Mouse (Mus musculus): Measurements from ENCODE around the gene Tmem200b.

Tmem200b gene
- long read RNA-seq, experiment 1, partial matches to known transcripts, result 0 of 1 reads
- long read RNA-seq, experiment 1, other reads (novel, unspliced or antisense), result 0 of 1 reads
- long read RNA-seq, experiment 2, partial matches to known transcripts, result 0 of 6 reads
- long read RNA-seq, experiment 2, other reads (novel, unspliced or antisense), result 4 of 6 reads

GRCm38 (mm10) chr4:131921461-131922346 is at the start of gene Tmem200b:
Gene Tmem200b, plus strand, starts transcription at chr4:131921771.
- intact Hi-C loops (cut with DNase I), result no loop called here

- intact Hi-C loops (cut with DNase I), result no loop called here
Measured at GRCm38 (mm10) chr4:131872672-131873292, 48.8 kb upstream of the Tmem200b start.

GRCm38 (mm10) chr4:131873293-131874168 is 48.0 kb upstream of the Tmem200b start, which contains the start of gene Srsf4:
Gene Srsf4, plus strand, starts transcription at chr4:131873617.
- intact Hi-C loops (cut with DNase I), result no loop called here

GRCm38 (mm10) chr4:131874169-131874536 is 47.4 kb upstream of the Tmem200b start:
- intact Hi-C loops (cut with DNase I), result no loop called here

GRCm38 (mm10) chr4:131874567-131874966 is 47.0 kb upstream of the Tmem200b start:
- intact Hi-C loops (cut with DNase I), result no loop called here

- intact Hi-C loops (cut with DNase I), result no loop called here
Measured at GRCm38 (mm10) chr4:131875242-131875641, 46.3 kb upstream of the Tmem200b start.

GRCm38 (mm10) chr4:131876836-131877235 is 44.7 kb upstream of the Tmem200b start:
- intact Hi-C loops (cut with DNase I), result no loop called here

GRCm38 (mm10) chr4:131879692-131880091 is 41.9 kb upstream of the Tmem200b start:
- intact Hi-C loops (cut with DNase I), result loop anchor here (10.0 kb wide), 1 partner anchor 295 kb away; no protein-coding TSS in a partner anchor

GRCm38 (mm10) chr4:131881306-131881705 is 40.3 kb upstream of the Tmem200b start:
- intact Hi-C loops (cut with DNase I), result loop anchor here (10.0 kb wide), 1 partner anchor 293 kb away; no protein-coding TSS in a partner anchor

- intact Hi-C loops (cut with DNase I), result loop anchor here (10.0 kb wide), 1 partner anchor 291 kb away; no protein-coding TSS in a partner anchor
Measured at GRCm38 (mm10) chr4:131883571-131883970, 38.0 kb upstream of the Tmem200b start.

GRCm38 (mm10) chr4:131885376-131885775 is 36.2 kb upstream of the Tmem200b start:
- intact Hi-C loops (cut with DNase I), result loop anchor here (10.0 kb wide), 1 partner anchor 289 kb away; no protein-coding TSS in a partner anchor

- intact Hi-C loops (cut with DNase I), result loop anchor here (10.0 kb wide), 1 partner anchor 286 kb away; no protein-coding TSS in a partner anchor
Measured at GRCm38 (mm10) chr4:131888564-131888963, 33.0 kb upstream of the Tmem200b start.

GRCm38 (mm10) chr4:131890692-131891091 is 30.9 kb upstream of the Tmem200b start:
- intact Hi-C loops (cut with DNase I), result no loop called here

- intact Hi-C loops (cut with DNase I), result no loop called here
Measured at GRCm38 (mm10) chr4:131897109-131897508, 24.5 kb upstream of the Tmem200b start.

- intact Hi-C loops (cut with DNase I), result no loop called here
Measured at GRCm38 (mm10) chr4:131897787-131898186, 23.8 kb upstream of the Tmem200b start.

GRCm38 (mm10) chr4:131898503-131899179 is 22.9 kb upstream of the Tmem200b start:
- intact Hi-C loops (cut with DNase I), result no loop called here

GRCm38 (mm10) chr4:131899180-131899554 is 22.4 kb upstream of the Tmem200b start:
- intact Hi-C loops (cut with DNase I), result no loop called here

- intact Hi-C loops (cut with DNase I), result no loop called here
Measured at GRCm38 (mm10) chr4:131901090-131901489, 20.5 kb upstream of the Tmem200b start.

GRCm38 (mm10) chr4:131904478-131904877 is 17.1 kb upstream of the Tmem200b start:
- intact Hi-C loops (cut with DNase I), result no loop called here

GRCm38 (mm10) chr4:131906423-131906822 is 15.1 kb upstream of the Tmem200b start:
- intact Hi-C loops (cut with DNase I), result loop anchor here (5.0 kb wide), 1 partner anchor 171 kb away; the partner anchor contains the start of gene Epb41
